Mouse (Mus musculus) testis, postnatal 14 days (tissue): Measurements from ENCODE around the gene Cfap52.

Experiments used
- DNase-seq: peaks from one replicate; pipeline ENCODE4 v3.0.0; 2021; ENCODE audit warnings: low spot score

The Cfap52 gene

GRCm38 (mm10) chr11:67926348-67927055 is 38.9 kb downstream of the Cfap52 start:
- no peak for DNase-seq

- no peak for DNase-seq
These were observed 40.5 kb downstream of the Cfap52 start for GRCm38 (mm10) chr11:67925000-67925399.

DNA sequence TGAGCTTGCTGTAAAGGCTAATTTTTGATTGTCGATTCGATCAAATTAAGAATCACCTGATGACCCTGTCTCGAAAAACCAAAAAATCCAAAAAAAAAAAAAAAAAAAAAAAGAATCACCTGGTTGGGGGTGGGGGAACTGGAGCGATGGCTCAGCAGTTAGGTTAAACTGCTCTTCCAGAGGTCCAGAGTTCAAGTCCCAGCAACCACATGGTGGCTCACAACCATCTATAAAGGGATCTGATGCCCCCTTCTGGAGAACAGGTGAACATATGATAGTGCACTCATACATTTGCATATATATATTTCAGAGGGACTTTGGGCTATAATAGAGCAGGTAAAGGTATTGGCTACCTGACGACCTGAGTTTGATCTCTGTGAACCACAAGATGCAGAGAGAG is 41.7 kb downstream of the Cfap52 start:
- no peak for DNase-seq

GRCm38 (mm10) chr11:67922755-67923125 is 42.7 kb downstream of the Cfap52 start:
- DNase-seq = peak; percentile 55

- DNase-seq = peak; percentile 67
These were observed 43.4 kb downstream of the Cfap52 start, which contains the start of gene Usp43 for GRCm38 (mm10) chr11:67921827-67922754. TSS of gene Usp43 (minus strand) at chr11:67922153.

DNA sequence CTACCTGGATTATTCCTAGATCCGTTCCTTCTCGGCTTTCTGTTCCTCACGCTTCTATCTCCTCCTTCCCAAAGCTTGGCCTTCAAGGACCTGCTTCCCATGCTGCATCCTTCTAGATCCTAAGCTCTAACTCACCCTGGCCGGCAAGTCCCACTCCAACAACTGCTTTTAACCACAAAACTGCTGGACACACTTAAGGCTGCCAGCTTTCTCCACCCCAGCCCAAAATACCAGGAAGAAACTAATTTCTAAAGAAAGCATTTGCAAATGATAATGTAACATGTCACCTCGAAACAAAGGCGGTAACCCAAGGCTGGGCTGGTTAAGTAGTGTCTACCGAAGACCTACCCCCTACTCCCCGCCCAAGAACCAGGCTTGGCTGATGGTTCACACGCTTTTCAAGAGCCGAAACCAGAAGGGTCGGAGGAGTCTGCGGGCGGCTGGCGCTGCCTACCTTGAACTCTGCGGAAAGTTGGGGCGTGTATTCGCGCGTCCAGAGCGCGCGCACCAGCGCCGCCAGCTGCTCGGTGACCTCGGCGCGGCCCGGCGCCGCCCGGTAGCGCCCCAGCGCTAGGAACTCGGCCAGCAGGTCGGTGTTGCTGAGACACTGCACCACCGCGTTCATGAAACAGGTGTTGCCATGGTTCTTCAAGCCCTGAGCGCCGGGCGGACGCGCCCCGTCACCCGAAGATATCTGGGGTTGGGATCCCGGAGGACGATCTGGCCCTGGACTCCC is 44.2 kb downstream of the Cfap52 start:
- peak; percentile 39 for DNase-seq

- DNase-seq = no peak
These were observed 45.1 kb downstream of the Cfap52 start for GRCm38 (mm10) chr11:67920226-67920960.

DNA sequence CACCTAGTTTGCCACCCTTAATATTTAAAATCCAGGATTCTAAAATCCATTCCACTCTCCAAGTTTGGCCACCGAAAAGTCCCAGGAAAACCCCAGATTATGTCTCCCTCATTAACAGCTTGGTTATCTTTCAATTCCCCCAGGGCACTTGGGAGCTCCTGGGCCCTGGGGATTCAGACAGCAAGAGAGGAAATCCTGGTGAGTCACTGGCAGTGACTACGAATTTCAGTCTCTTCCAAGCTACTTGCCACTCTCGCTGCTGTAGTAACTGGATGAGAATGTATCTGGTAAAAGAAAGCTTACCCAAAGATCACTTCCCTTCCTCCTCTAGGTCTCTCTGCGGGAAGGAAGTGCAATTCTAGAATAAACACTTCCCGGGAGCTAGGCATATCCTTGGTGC is 45.9 kb downstream of the Cfap52 start:
- no peak for DNase-seq

DNA sequence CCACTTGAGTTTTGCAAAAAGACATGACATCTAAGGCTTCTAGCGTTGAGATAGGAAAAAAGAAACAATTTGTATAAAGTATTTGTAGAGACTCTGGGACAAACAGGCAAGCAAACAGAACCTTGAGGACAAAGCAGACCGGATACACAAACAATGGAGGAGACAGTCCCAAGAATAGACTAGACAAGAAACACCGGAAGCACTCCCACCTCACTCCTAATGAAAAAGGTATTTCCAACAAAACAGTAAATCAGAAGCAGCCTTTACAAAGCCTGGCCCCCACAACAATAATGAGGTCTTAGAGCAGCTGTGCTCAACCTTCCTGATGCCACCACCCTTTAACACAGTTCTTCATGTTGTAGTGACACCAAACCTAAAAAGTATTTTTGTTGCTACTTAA is 48.3 kb downstream of the Cfap52 start:
- no peak for DNase-seq

GRCm38 (mm10) chr11:67911074-67911473 is 54.4 kb downstream of the Cfap52 start:
- DNase-seq = no peak

DNA sequence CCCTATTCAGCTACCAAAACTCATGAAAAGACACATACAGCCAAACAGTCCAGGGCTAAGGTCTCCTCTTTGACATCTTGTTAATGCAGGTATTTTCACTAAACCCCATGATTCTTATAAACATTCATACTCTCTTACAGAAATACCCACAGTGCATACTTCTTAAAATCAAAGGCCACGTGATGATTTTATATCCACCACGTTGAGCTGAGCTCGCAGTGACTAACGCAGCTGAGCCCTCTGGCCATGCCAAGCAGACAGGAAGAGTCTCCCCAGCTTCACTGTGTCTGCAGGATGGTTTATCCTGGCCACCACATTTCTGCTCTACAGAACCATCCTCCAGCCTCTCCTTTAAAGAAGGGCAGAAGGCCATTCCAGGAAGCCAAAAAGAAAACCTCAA is 61.7 kb downstream of the Cfap52 start:
- no peak for DNase-seq

GRCm38 (mm10) chr11:67897064-67897560 is 68.3 kb downstream of the Cfap52 start:
- peak; percentile 69 for DNase-seq

DNA sequence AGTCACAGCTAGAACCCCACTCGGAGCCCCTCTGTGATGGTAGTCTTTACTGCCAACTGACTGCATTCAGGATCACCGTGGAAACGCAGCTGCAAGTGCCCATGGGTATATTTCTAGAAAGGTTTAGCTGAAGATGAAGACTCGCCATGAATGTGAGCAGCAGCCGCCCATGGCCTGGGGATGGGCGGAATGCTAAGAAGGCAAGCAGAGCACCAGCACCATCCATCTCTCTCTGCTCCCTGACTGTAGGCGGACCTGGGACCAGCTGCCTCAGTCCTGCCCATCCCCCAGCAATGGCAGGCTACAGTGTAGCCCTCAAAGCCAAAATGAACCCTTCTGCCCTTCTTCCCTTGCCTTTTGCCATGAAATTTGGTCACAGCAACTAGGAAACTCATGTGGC is 69.8 kb downstream of the Cfap52 start:
- DNase-seq = no peak

GRCm38 (mm10) chr11:67888521-67888920 is 76.9 kb downstream of the Cfap52 start:
- DNase-seq = no peak

GRCm38 (mm10) chr11:67885921-67886320 is 79.5 kb downstream of the Cfap52 start:
- DNase-seq = no peak
